Mouse (Mus musculus) adrenal gland (tissue): ENCODE data around the gene Kcnd3.
"Not testable (repeated sequence)": the region's sequence is repeated elsewhere in the genome, so short reads cannot be mapped to it uniquely, and the experiment has no call there.

Experiments used
- intact Hi-C: fragments of 180-260 bp; cut with DNase I; formaldehyde crosslinking; loops from one replicate; pipeline ENCODE4 v1.15.1; 2025

The Kcnd3 gene

GRCm38 (mm10) chr3:105695476-105696386 lies 243.6 kb downstream of the Kcnd3 start:
- intact Hi-C loops, result no loop called here

- intact Hi-C loops, result no loop called here
Observed at GRCm38 (mm10) chr3:105696387-105697147, 244.4 kb downstream of the Kcnd3 start.

- intact Hi-C loops, result no loop called here
Observed at GRCm38 (mm10) chr3:105697148-105697441, 245.0 kb downstream of the Kcnd3 start.

GRCm38 (mm10) chr3:105698311-105698710 lies 246.2 kb downstream of the Kcnd3 start:
- intact Hi-C loops, result no loop called here

GRCm38 (mm10) chr3:105699241-105699933 lies 247.3 kb downstream of the Kcnd3 start:
- intact Hi-C loops, result no loop called here

- intact Hi-C loops, result not testable (repeated sequence)
Observed at GRCm38 (mm10) chr3:105700786-105701185, 248.7 kb downstream of the Kcnd3 start.

- intact Hi-C loops, result no loop called here
Observed at GRCm38 (mm10) chr3:105701399-105701798, 249.3 kb downstream of the Kcnd3 start.

GRCm38 (mm10) chr3:105703571-105703970 lies 251.4 kb downstream of the Kcnd3 start:
- intact Hi-C loops, result no loop called here

GRCm38 (mm10) chr3:105704031-105705008 lies 252.2 kb downstream of the Kcnd3 start, which contains the start of gene Inka2:
Gene Inka2 (plus strand): TSS chr3:105704599.
- intact Hi-C loops, result no loop called here

GRCm38 (mm10) chr3:105705061-105705549 lies 253.0 kb downstream of the Kcnd3 start:
- intact Hi-C loops, result no loop called here

GRCm38 (mm10) chr3:105705561-105705960 lies 253.4 kb downstream of the Kcnd3 start:
- intact Hi-C loops, result no loop called here

- intact Hi-C loops, result no loop called here
Observed at GRCm38 (mm10) chr3:105706366-105707020, 254.4 kb downstream of the Kcnd3 start.

GRCm38 (mm10) chr3:105707590-105707989 lies 255.5 kb downstream of the Kcnd3 start:
- intact Hi-C loops, result no loop called here

- intact Hi-C loops, result no loop called here
Observed at GRCm38 (mm10) chr3:105710246-105710645, 258.1 kb downstream of the Kcnd3 start.

GRCm38 (mm10) chr3:105711741-105712140 lies 259.6 kb downstream of the Kcnd3 start:
- intact Hi-C loops, result no loop called here

- intact Hi-C loops, result no loop called here
Observed at GRCm38 (mm10) chr3:105712827-105713226, 260.7 kb downstream of the Kcnd3 start.

- intact Hi-C loops, result no loop called here
Observed at GRCm38 (mm10) chr3:105714091-105714819, 262.1 kb downstream of the Kcnd3 start.

- intact Hi-C loops, result no loop called here
Observed at GRCm38 (mm10) chr3:105714820-105715167, 262.7 kb downstream of the Kcnd3 start.

- intact Hi-C loops, result no loop called here
Observed at GRCm38 (mm10) chr3:105716353-105717000, 264.3 kb downstream of the Kcnd3 start.
